Mouse (Mus musculus) CH12.LX (cell line): ENCODE measurements at regions not wholly inside any gene's neighbourhood (a gene's known extent, or its start where the extent isn't known, plus 50 kb on each side); places are given as distances from the start of the nearest gene placed in this dataset.

Experiments used
- DNase-seq: peaks from one replicate; pipeline ENCODE4 v3.0.0-alpha.2; 2013; ENCODE audit errors: extremely low read depth
- H3K27ac ChIP-seq: 2 replicates; pipeline ENCODE4 v1.5.1; 2012; ENCODE audit warnings: low read depth, mild to moderate bottlenecking, control low read depth, moderate library complexity; ENCODE audit not compliant: insufficient read depth
- H3K27me3 ChIP-seq: replicated peaks from 2 replicates; pipeline ENCODE3; 2012; ENCODE audit warnings: inconsistent platforms
- H3K36me3 ChIP-seq, 2 experiments: replicated peaks in 1 of 2; 2 replicates each; pipeline versions ENCODE3 to v1.6.1; 2012; ENCODE audit warnings: inconsistent platforms in 1 of 2, low read length in 1 of 2, mild to moderate bottlenecking in 1 of 2, mixed read lengths in 1 of 2, moderate library complexity in 1 of 2; ENCODE audit not compliant: control insufficient read depth in 1 of 2, insufficient read depth in 1 of 2
- H3K4me1 ChIP-seq, 2 experiments: 2 replicates each; pipeline ENCODE4 v1.6.1; 2012; ENCODE audit warnings: inconsistent platforms in 1 of 2, moderate library complexity in 1 of 2; ENCODE audit not compliant: insufficient read depth in 2 of 2, control insufficient read depth in 1 of 2
- H3K4me2 ChIP-seq: 2 replicates; pipeline ENCODE4 v1.6.1; 2012; ENCODE audit warnings: low read depth, mild to moderate bottlenecking, control low read depth; ENCODE audit not compliant: poor library complexity, insufficient read depth, severe bottlenecking
- H3K4me3 ChIP-seq, 3 experiments: fragments of 150-350 bp in 1 of 3; sonication (generic) in 1 of 3; replicated peaks in 1 of 3; 2 replicates each; pipeline versions ENCODE3 to v1.5.1; 2011 to 2012; ENCODE audit warnings: low read depth in 2 of 3, low read length in 2 of 3, mild to moderate bottlenecking in 2 of 3, moderate library complexity in 2 of 3, control low read depth in 1 of 3, improper control_type of control experiment in 1 of 3, inconsistent platforms in 1 of 3, mixed read lengths in 1 of 3; ENCODE audit not compliant: poor library complexity in 1 of 3
- H3K79me2 ChIP-seq: replicated peaks from 2 replicates; pipeline ENCODE4 v1.6.1; 2012; ENCODE audit warnings: mild to moderate bottlenecking, moderate library complexity; ENCODE audit not compliant: control insufficient read depth, poor library complexity, insufficient read depth, severe bottlenecking; ENCODE audit errors: extremely low read depth
- H3K9ac ChIP-seq: 2 replicates; pipeline ENCODE4 v1.6.1; 2012; ENCODE audit warnings: low read depth, mild to moderate bottlenecking, control low read depth, moderate library complexity; ENCODE audit not compliant: insufficient read depth
- H3K9me3 ChIP-seq: replicated peaks from 2 replicates; pipeline ENCODE3; 2012; ENCODE audit warnings: low read length, inconsistent platforms, mixed read lengths
- BHLHE40 ChIP-seq: IDR thresholded peaks from 2 replicates; pipeline ENCODE4 v1.6.1; 2011; ENCODE audit warnings: mild to moderate bottlenecking, low read depth, low read length, improper control_type of control experiment
- CHD1 ChIP-seq: IDR thresholded peaks from 2 replicates; pipeline ENCODE4 v1.6.1; 2012; ENCODE audit warnings: low read depth, low read length, improper control_type of control experiment, inconsistent platforms
- CTCF ChIP-seq, 2 experiments: IDR thresholded peaks in 1 of 2; conservative IDR thresholded peaks in 1 of 2; 2 replicates each; pipeline ENCODE4 v1.5.1; 2011 to 2012; ENCODE audit warnings: low read depth in 2 of 2, low read length in 2 of 2, improper control_type of control experiment in 1 of 2, inconsistent platforms in 1 of 2, mild to moderate bottlenecking in 1 of 2, moderate library complexity in 1 of 2
- ELF1 ChIP-seq: IDR thresholded peaks from 2 replicates; pipeline ENCODE4 v1.6.1; 2014; ENCODE audit warnings: low read depth, mild to moderate bottlenecking, inconsistent platforms, low read length, improper control_type of control experiment
- EP300 ChIP-seq: IDR thresholded peaks from 2 replicates; pipeline ENCODE4 v1.6.1; 2011; ENCODE audit warnings: low read length, improper control_type of control experiment
- GABPA ChIP-seq: IDR thresholded peaks from 2 replicates; pipeline ENCODE4 v1.6.1; 2012; ENCODE audit warnings: low read depth, low read length, improper control_type of control experiment, inconsistent platforms; ENCODE audit not compliant: insufficient replicate concordance
- IRF4 ChIP-seq: IDR thresholded peaks from 2 replicates; pipeline ENCODE4 v1.6.1; 2014; ENCODE audit warnings: low read depth, mild to moderate bottlenecking, inconsistent platforms, low read length, improper control_type of control experiment
- JUND ChIP-seq: conservative IDR thresholded peaks from 2 replicates; pipeline ENCODE4 v1.6.1; 2011; ENCODE audit warnings: low read depth, low read length, improper control_type of control experiment
- MAFK ChIP-seq: IDR thresholded peaks from 2 replicates; pipeline ENCODE4 v1.6.1; 2011; ENCODE audit warnings: low read length, improper control_type of control experiment; ENCODE audit not compliant: insufficient replicate concordance
- MAX ChIP-seq: IDR thresholded peaks from 2 replicates; pipeline ENCODE4 v1.6.1; 2011; ENCODE audit warnings: low read length, improper control_type of control experiment
- MEF2A ChIP-seq: IDR thresholded peaks from 2 replicates; pipeline ENCODE4 v1.6.1; 2014; ENCODE audit warnings: low read depth, mild to moderate bottlenecking, inconsistent platforms, low read length, improper control_type of control experiment, borderline replicate concordance
- MYC ChIP-seq: IDR thresholded peaks from 2 replicates; pipeline ENCODE4 v1.6.1; 2011; ENCODE audit warnings: low read depth, mild to moderate bottlenecking, improper control_type of control experiment, low read length
- NELFE ChIP-seq: IDR thresholded peaks from 2 replicates; pipeline ENCODE4 v1.6.1; 2011; ENCODE audit warnings: low read depth, low read length, improper control_type of control experiment
- PAX5 ChIP-seq: IDR thresholded peaks from 2 replicates; pipeline ENCODE4 v1.6.1; 2012; ENCODE audit warnings: low read length, inconsistent platforms, mixed read lengths
- TCF12 ChIP-seq: IDR thresholded peaks from 2 replicates; pipeline ENCODE4 v1.6.1; 2014; ENCODE audit warnings: low read depth, mild to moderate bottlenecking, inconsistent platforms, low read length, improper control_type of control experiment
- UBTF ChIP-seq: IDR thresholded peaks from 2 replicates; pipeline ENCODE4 v1.6.1; 2012; ENCODE audit warnings: low read depth, mild to moderate bottlenecking, inconsistent platforms, low read length, improper control_type of control experiment, moderate library complexity
- USF2 ChIP-seq: conservative IDR thresholded peaks from 2 replicates; pipeline ENCODE4 v1.6.1; 2011; ENCODE audit warnings: low read depth, low read length, improper control_type of control experiment
- ZC3H11A ChIP-seq: IDR thresholded peaks from 2 replicates; pipeline ENCODE4 v1.6.1; 2012; ENCODE audit warnings: low read depth, mild to moderate bottlenecking, inconsistent platforms, low read length, improper control_type of control experiment
- ZKSCAN1 ChIP-seq: IDR thresholded peaks from 2 replicates; pipeline ENCODE4 v1.6.1; 2012; ENCODE audit warnings: low read depth, inconsistent platforms, low read length, improper control_type of control experiment, borderline replicate concordance
- ZMIZ1 ChIP-seq: IDR thresholded peaks from 2 replicates; pipeline ENCODE4 v1.6.1; 2012; ENCODE audit warnings: low read depth, mild to moderate bottlenecking, inconsistent platforms, low read length, improper control_type of control experiment
- dilution Hi-C: fragments of 300-500 bp; cut with MboI; formaldehyde crosslinking; loops from 2 replicates; pipeline ENCODE4 v1.14.3; 2020; ENCODE audit warnings: low sequenced_read_pairs; ENCODE audit not compliant: extremely low pct_unique_long_range_greater_than_20kb, extremely low pct_ligation_motif_present
- in situ Hi-C: fragments of 300-500 bp; cut with MboI; formaldehyde crosslinking; loops from 3 replicates; pipeline ENCODE4 v1.14.3; 2019; ENCODE audit warnings: low sequenced_read_pairs, low pct_ligation_motif_present, low pct_unique_long_range_greater_than_20kb, mixed read lengths

DNA sequence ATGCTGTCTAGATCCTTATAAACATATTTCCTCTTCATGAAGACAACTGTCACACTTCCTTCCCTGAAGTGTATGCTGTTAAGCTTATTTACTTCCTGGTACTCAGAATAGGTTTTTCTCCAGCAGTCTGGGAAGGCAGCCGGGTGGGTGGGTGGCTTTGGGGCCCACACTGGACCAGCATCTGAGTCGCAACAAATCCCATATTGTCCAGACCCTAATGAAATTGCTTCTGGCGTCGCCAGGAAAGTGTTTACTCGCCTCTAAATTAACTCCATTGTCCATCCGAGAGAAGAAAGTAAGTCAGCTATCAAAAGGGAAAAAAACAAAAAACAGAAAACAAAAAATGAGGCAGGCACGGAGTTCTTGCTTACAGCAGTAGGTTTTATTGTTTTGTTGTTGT, 164.9 kb upstream of the Lef1 start:
- H3K4me2 ChIP-seq: no peak overlapping the region
- no peak overlapping the region for H3K27ac ChIP-seq
- no peaks in the 10 kb centered on the region for H3K36me3 ChIP-seq
- in situ Hi-C loops (no loop called here), dilution Hi-C loops (no loop called here)
- TF ChIP-seq MAFK (no peak), IRF4 (no peak), EP300 (no peak), ZC3H11A (no peak), CHD1 (no peak), NELFE (no peak), BHLHE40 (no peak), TCF12 (no peak), MAX (no peak), MYC (no peak)
- no peaks in the 10 kb centered on the region for H3K9me3 ChIP-seq
- no peak overlapping the region for H3K9ac ChIP-seq
- no peaks in the 10 kb centered on the region for H3K27me3 ChIP-seq
- H3K4me1 ChIP-seq: peaks cover 3 to 8% of the 10 kb centered on the region in 2 experiments
- no peak overlapping the region for H3K4me3 ChIP-seq
- H3K79me2 ChIP-seq: no peaks in the 10 kb centered on the region
- no peak for DNase-seq

DNA sequence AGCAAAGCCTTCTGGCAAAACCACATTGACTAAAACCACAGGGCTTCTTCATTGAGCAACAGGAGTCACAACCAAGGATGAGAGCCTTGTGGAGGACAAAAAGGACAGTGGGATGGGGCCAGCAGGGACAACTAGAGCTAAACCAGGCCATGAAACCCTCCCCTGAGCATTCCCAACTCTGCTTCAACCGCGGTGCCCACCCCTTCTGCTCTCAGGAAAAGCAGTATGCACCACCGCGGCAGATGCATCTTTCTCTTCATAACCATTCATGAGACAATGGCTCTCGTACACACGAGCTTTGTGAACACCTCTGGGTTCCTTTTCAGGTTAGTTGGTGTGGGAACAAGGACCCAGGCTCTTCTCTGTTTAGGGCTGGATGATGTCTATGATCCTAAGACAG, 166.0 kb upstream of the Lef1 start:
- Histone ChIP-seq H3K4me1 (peaks cover 6 to 15% of the 10 kb centered on the region in 2 experiments), H3K27ac (no peak overlapping the region), H3K4me3 (no peak overlapping the region), H3K79me2 (no peaks in the 10 kb centered on the region), H3K4me2 (no peak overlapping the region), H3K36me3 (no peaks in the 10 kb centered on the region), H3K9ac (no peak overlapping the region), H3K9me3 (no peaks in the 10 kb centered on the region), H3K27me3 (no peaks in the 10 kb centered on the region)
- no peak for TF ChIP-seq UBTF
- no peak for TF ChIP-seq BHLHE40
- TF ChIP-seq USF2: no peak
- TF ChIP-seq CTCF (conservative IDR thresholded peaks at IDR 0.05 in 1 of 2, IDR thresholded peaks at IDR 0.05 in 1 of 2; ENCODE audit: low read depth in 2 of 2, low read length in 2 of 2): no peak
- TF ChIP-seq GABPA: no peak
- no peak for TF ChIP-seq JUND
- TF ChIP-seq ZMIZ1: no peak
- no peak for TF ChIP-seq ELF1
- no peak for TF ChIP-seq PAX5
- TF ChIP-seq ZKSCAN1: no peak
- TF ChIP-seq MEF2A: no peak
- no peak for TF ChIP-seq MAX
- no peak for TF ChIP-seq MAFK
- dilution Hi-C loops: no loop called here
- DNase-seq: no peak
- in situ Hi-C loops: no loop called here
